Mouse (Mus musculus) heart, adult 18-20 months (tissue): ENCODE results near the gene Slc16a8. TPM values are rescaled to one million over a fixed set of nuclear protein-coding genes. Genes with fewer than 3 reads are reported as not detected.

Source experiments
- DNase-seq, 2 experiments: peaks; one replicate each; pipeline ENCODE4 v3.0.0; 2021 to 2022; ENCODE audit warnings: mixed read lengths in 1 of 2
- long read RNA-seq, 2 experiments: library from polyadenylated mRNA; stranded (forward); transcript quantifications; one replicate each; pipeline ENCODE4 v2.0.0; 2021
- total RNA-seq, 2 experiments: library from RNA; stranded (reverse); gene quantifications; 2 replicates each; pipeline ENCODE4 v1.2.3; 2021

Gene Slc16a8
- under 1 TPM; 0.50 to 0.64 TPM for total RNA-seq
- long read RNA-seq, experiment 1, result 0 reads
- long read RNA-seq, experiment 2, result 0 reads

- DNase-seq, result no peak
Measured at GRCm38 (mm10) chr15:79254661-79255060, at the start of gene Slc16a8. Gene Slc16a8 (minus strand): TSS chr15:79254761.

- DNase-seq, result no peak
Measured at GRCm38 (mm10) chr15:79303725-79304124, 49.2 kb upstream of the Slc16a8 start.

GRCm38 (mm10) chr15:79299563-79300155, 45.1 kb upstream of the Slc16a8 start:
- no peak for DNase-seq

GRCm38 (mm10) chr15:79298553-79298952, 44.0 kb upstream of the Slc16a8 start:
- DNase-seq, result no peak

GRCm38 (mm10) chr15:79292779-79293178, 38.2 kb upstream of the Slc16a8 start:
- no peak for DNase-seq

GRCm38 (mm10) chr15:79290340-79290739, 35.8 kb upstream of the Slc16a8 start:
- DNase-seq, result no peak

- no peak for DNase-seq
Measured at GRCm38 (mm10) chr15:79289441-79289840, 34.9 kb upstream of the Slc16a8 start.

- DNase-seq, result no peak
Measured at GRCm38 (mm10) chr15:79288387-79288786, 33.8 kb upstream of the Slc16a8 start.

- DNase-seq, result no peak
Measured at GRCm38 (mm10) chr15:79287091-79287490, 32.5 kb upstream of the Slc16a8 start.

- no peak for DNase-seq
Measured at GRCm38 (mm10) chr15:79286141-79286540, 31.6 kb upstream of the Slc16a8 start.

- DNase-seq, result no peak
Measured at GRCm38 (mm10) chr15:79285399-79285798, 30.8 kb upstream of the Slc16a8 start, which contains the start of gene Baiap2l2. Gene Baiap2l2 (minus strand): TSS chr15:79285537.

- no peak for DNase-seq
Measured at GRCm38 (mm10) chr15:79283371-79283770, 28.8 kb upstream of the Slc16a8 start.

- DNase-seq, result no peak
Measured at GRCm38 (mm10) chr15:79282434-79282833, 27.9 kb upstream of the Slc16a8 start.

- no peak for DNase-seq
Measured at GRCm38 (mm10) chr15:79281389-79281788, 26.8 kb upstream of the Slc16a8 start.

- DNase-seq, result peak in 1 of 2 experiments; percentile 11
Measured at GRCm38 (mm10) chr15:79280850-79281249, 26.3 kb upstream of the Slc16a8 start.

GRCm38 (mm10) chr15:79280209-79280608, 25.6 kb upstream of the Slc16a8 start:
- DNase-seq, result peak in 1 of 2 experiments; percentile 11

- no peak for DNase-seq
Measured at GRCm38 (mm10) chr15:79277728-79278127, 23.2 kb upstream of the Slc16a8 start.

- DNase-seq, result no peak
Measured at GRCm38 (mm10) chr15:79273020-79273419, 18.5 kb upstream of the Slc16a8 start.

GRCm38 (mm10) chr15:79271124-79271746, 16.7 kb upstream of the Slc16a8 start:
- peak in 1 of 2 experiments; percentile 63 for DNase-seq

- peak; percentile 83 to 84 for DNase-seq
Measured at GRCm38 (mm10) chr15:79270317-79271123, 16.0 kb upstream of the Slc16a8 start.

- DNase-seq, result no peak
Measured at GRCm38 (mm10) chr15:79268521-79268920, 14.0 kb upstream of the Slc16a8 start.

GRCm38 (mm10) chr15:79265384-79265783, 10.8 kb upstream of the Slc16a8 start:
- DNase-seq, result no peak

- no peak for DNase-seq
Measured at GRCm38 (mm10) chr15:79263726-79264125, 9.2 kb upstream of the Slc16a8 start.
